Mouse (Mus musculus): Measurements from ENCODE around the gene Clec12a. TPM values are rescaled to one million over a fixed set of nuclear protein-coding genes. Genes with fewer than 3 reads are reported as not detected.

The Clec12a gene
- 1.7 TPM for polyA plus RNA-seq (2014; fragmentation: Illumina TruSeq; extraction: RNeasy Lipid Tissue Mini Kit (QIAGEN cat#74804); ENCODE audit: low read depth, low replicate concordance)

DNA sequence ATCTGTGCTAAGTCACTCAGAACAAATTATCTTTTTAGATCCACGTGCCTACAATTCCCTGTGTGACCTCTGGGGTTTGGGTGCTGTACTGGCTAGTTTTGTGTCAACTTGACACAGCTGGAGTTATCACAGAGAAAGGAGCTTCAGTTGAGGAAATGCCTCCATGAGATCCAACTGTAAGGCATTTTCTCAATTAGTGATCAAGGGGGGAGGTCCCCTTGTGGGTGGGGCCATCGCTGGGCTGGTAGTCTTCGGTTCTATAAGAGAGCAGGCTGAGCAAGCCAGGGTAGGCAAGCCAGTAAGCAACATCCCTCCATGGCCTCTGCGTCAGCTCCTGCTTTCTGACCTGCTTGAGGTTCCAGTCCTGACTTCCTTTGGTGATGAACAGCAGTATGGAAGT lies at the start of gene Clec12a:
Gene Clec12a, plus strand, starts transcription at position 301 of the 400 bp plus-strand sequence.

GRCm38 (mm10) chr6:129331610-129332009 lies 10.9 kb upstream of the Clec12a start, which contains the start of gene 4922502D21Rik:
Gene 4922502D21Rik, minus strand, starts transcription at chr6:129331796.

GRCm38 (mm10) chr6:129385774-129386173 lies 43.3 kb downstream of the Clec12a start, which contains the start of gene Clec12b:
Gene Clec12b, minus strand, starts transcription at chr6:129385874.

DNA sequence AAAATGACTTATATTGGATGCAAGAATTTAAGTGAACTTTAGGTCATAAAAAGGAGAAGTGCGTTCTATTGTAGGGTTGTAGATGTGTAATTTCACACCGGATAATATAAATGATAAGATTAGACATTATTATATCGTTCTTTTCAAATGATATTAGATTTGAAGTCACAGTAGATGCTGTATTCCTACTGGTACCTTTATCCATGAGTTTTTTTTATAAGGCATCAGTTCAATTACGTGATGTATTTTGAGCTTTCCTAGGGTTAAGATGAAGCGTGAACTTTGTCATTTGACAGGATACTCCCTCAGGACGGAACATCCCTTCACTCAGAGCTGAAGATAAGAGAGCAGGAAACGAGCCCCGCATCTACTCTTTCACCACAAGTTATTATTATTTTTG lies 54.5 kb downstream of the Clec12a start, which contains the start of gene Clec1b:
Gene Clec1b, plus strand, starts transcription at position 301 of the 400 bp plus-strand sequence.

DNA sequence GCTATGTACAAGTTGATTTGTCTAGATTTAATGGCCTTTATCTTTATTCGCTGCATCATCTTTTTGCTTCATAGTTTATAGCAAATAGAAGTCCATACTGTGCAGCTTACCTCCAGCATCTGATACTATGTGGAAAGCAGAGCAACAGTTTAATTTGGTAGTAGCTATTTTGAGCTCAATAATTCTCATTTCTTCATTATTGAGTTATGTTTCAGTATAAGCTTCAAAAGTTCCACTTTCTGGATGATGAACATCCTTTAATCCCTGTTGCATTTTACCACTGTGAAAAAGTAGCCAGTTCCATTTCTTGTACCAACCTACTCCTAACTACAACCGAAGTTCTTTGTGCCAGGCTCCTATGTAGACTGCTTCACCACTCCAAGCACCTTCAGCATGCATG lies 66.1 kb downstream of the Clec12a start, which contains the start of gene Clec9a:
Gene Clec9a, plus strand, starts transcription at position 301 of the 400 bp plus-strand sequence.

Other genes with a start within 250 kb of the Clec12a start
- gene Clec2e, start 241.8 kb upstream of the Clec12a start, polyA plus RNA-seq (2014; fragmentation: Illumina TruSeq; extraction: RNeasy Lipid Tissue Mini Kit (QIAGEN cat#74804); ENCODE audit: low read depth, low replicate concordance), result not detected
- gene Clec2d, start 162.1 kb upstream of the Clec12a start, polyA plus RNA-seq (2014; fragmentation: Illumina TruSeq; extraction: RNeasy Lipid Tissue Mini Kit (QIAGEN cat#74804); ENCODE audit: low read depth, low replicate concordance), result 9.6 TPM
- gene Cd69, start 67.3 kb upstream of the Clec12a start, polyA plus RNA-seq (2014; fragmentation: Illumina TruSeq; extraction: RNeasy Lipid Tissue Mini Kit (QIAGEN cat#74804); ENCODE audit: low read depth, low replicate concordance), result 0.49 TPM
- 2,280 TPM for gene 4922502D21Rik, start 10.9 kb upstream of the Clec12a start, polyA plus RNA-seq (2014; fragmentation: Illumina TruSeq; extraction: RNeasy Lipid Tissue Mini Kit (QIAGEN cat#74804); ENCODE audit: low read depth, low replicate concordance)
- gene Clec12b, start 43.2 kb downstream of the Clec12a start, polyA plus RNA-seq (2014; fragmentation: Illumina TruSeq; extraction: RNeasy Lipid Tissue Mini Kit (QIAGEN cat#74804); ENCODE audit: low read depth, low replicate concordance), result 33.0 TPM
- 0.45 TPM for gene Clec1b, start 54.6 kb downstream of the Clec12a start, polyA plus RNA-seq (2014; fragmentation: Illumina TruSeq; extraction: RNeasy Lipid Tissue Mini Kit (QIAGEN cat#74804); ENCODE audit: low read depth, low replicate concordance)
- not detected for gene Clec9a, start 66.2 kb downstream of the Clec12a start, polyA plus RNA-seq (2014; fragmentation: Illumina TruSeq; extraction: RNeasy Lipid Tissue Mini Kit (QIAGEN cat#74804); ENCODE audit: low read depth, low replicate concordance)
- 0.15 TPM for gene Clec1a, start 109.3 kb downstream of the Clec12a start, polyA plus RNA-seq (2014; fragmentation: Illumina TruSeq; extraction: RNeasy Lipid Tissue Mini Kit (QIAGEN cat#74804); ENCODE audit: low read depth, low replicate concordance)
- 0.63 TPM for gene Olr1, start 164.5 kb downstream of the Clec12a start, polyA plus RNA-seq (2014; fragmentation: Illumina TruSeq; extraction: RNeasy Lipid Tissue Mini Kit (QIAGEN cat#74804); ENCODE audit: low read depth, low replicate concordance)
- gene Tmem52b, start 169.9 kb downstream of the Clec12a start, polyA plus RNA-seq (2014; fragmentation: Illumina TruSeq; extraction: RNeasy Lipid Tissue Mini Kit (QIAGEN cat#74804); ENCODE audit: low read depth, low replicate concordance), result not detected
- 171 TPM for gene Gabarapl1, start 190.5 kb downstream of the Clec12a start, polyA plus RNA-seq (2014; fragmentation: Illumina TruSeq; extraction: RNeasy Lipid Tissue Mini Kit (QIAGEN cat#74804); ENCODE audit: low read depth, low replicate concordance)
- 0.94 TPM for gene Klre1, start 235.2 kb downstream of the Clec12a start, polyA plus RNA-seq (2014; fragmentation: Illumina TruSeq; extraction: RNeasy Lipid Tissue Mini Kit (QIAGEN cat#74804); ENCODE audit: low read depth, low replicate concordance)
- gene Klrd1, start 249.1 kb downstream of the Clec12a start, polyA plus RNA-seq (2014; fragmentation: Illumina TruSeq; extraction: RNeasy Lipid Tissue Mini Kit (QIAGEN cat#74804); ENCODE audit: low read depth, low replicate concordance), result 0.25 TPM

Data from testis, adult 10 weeks (tissue).